Mouse (Mus musculus): ENCODE measurements around the gene Cckar. TPM values are rescaled to one million over a fixed set of nuclear protein-coding genes. Genes with fewer than 3 reads are reported as not detected.
"Not testable (repeated sequence)": the region's sequence is repeated elsewhere in the genome, so short reads cannot be mapped to it uniquely, and the experiment has no call there.

Gene Cckar
- polyA plus RNA-seq, 1 experiment from 2014 or later = 46.4 TPM

DNA sequence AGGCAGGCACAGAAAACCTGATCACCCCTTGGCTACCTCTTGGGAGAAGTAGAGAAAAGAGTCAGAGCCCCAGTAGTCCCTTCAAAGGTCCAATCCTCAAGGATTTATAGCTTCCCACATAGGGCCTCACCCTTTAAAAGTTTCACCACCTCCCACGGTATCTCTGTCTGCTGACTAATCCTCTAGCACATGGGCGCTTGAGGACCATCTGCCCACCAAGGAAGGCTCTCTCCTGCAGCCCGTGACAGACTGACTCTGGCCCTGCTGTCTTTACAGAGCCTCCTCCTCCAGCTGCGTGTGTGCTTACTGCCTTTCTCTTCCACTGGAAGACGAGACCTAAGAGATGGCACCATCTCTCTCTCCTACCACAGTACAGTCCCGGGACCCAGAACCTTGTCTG lies 27.9 kb downstream of the Cckar start:
- Histone ChIP-seq H3K4me3 (ENCODE audit: low read length) (no peak overlapping the region), H3K27me3 (replicated peaks; ENCODE audit: control insufficient read depth, insufficient read depth, low read length) (no peaks in the 10 kb centered on the region), H3K9me3 (ENCODE audit: control insufficient read depth, low read length) (no peaks in the 10 kb centered on the region), H3K4me1 (ENCODE audit: control insufficient read depth, insufficient read depth, low read length) (no peaks in the 10 kb centered on the region; the same call in none of the 2 replicates), H3K4me2 (ENCODE audit: low read depth, low read length) (no peak overlapping the region), H3K36me3 (ENCODE audit: control insufficient read depth, insufficient read depth, low read length) (no peaks in the 10 kb centered on the region), H3K27ac (ENCODE audit: low read length) (no peak overlapping the region), H3K9ac (ENCODE audit: low read depth, low read length) (no peak overlapping the region)
- WGBS = 59% methylated on average over 6 of the region's 6 CpGs
- no peak for ATAC-seq

DNA sequence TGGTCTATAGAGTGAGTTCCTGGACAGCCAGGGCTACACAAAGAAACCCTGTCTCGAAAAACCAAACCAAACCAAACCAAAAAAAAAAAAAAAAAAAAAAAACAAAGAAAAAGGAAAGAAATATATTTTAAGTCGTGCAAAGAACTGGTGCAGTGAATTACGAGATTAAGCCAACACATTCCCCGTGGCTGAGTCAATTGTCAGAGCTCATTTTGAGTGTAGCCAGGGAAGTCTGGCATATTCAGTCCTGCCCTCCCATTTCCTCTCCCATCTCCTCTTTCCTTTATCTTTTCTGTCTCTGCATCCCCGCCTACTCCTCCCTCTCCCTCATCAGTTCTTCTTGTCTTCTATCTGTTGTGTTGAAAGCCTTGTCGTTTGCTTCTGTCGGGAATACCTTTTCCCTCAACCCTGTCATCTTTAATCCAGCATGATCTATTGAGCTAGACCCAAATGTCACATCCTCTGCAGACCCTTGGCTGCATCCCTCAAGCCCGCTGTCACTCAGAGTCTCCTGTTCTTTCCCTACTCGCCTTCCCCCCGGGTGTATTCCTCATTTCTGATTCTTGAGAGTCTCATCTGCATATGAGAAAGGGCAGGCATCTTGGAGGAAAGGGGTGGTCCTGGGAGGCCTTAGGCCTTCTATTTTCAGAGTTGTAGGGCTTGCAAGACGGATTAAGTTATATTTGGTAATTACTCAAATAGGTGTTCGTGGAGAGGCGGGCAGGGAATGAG lies 29.3 kb downstream of the Cckar start:
- Histone ChIP-seq H3K4me3 (ENCODE audit: low read length) (no peak overlapping the region), H3K4me2 (ENCODE audit: low read depth, low read length) (no peak overlapping the region), H3K27ac (ENCODE audit: low read length) (no peak overlapping the region), H3K9me3 (ENCODE audit: control insufficient read depth, low read length) (no peaks in the 10 kb centered on the region), H3K9ac (ENCODE audit: low read depth, low read length) (no peak overlapping the region), H3K36me3 (ENCODE audit: control insufficient read depth, insufficient read depth, low read length) (no peaks in the 10 kb centered on the region), H3K27me3 (replicated peaks; ENCODE audit: control insufficient read depth, insufficient read depth, low read length) (no peaks in the 10 kb centered on the region), H3K4me1 (ENCODE audit: control insufficient read depth, insufficient read depth, low read length) (no peaks in the 10 kb centered on the region)
- WGBS = 55% methylated on average over 13 of the region's 13 CpGs
- no peak for ATAC-seq

DNA sequence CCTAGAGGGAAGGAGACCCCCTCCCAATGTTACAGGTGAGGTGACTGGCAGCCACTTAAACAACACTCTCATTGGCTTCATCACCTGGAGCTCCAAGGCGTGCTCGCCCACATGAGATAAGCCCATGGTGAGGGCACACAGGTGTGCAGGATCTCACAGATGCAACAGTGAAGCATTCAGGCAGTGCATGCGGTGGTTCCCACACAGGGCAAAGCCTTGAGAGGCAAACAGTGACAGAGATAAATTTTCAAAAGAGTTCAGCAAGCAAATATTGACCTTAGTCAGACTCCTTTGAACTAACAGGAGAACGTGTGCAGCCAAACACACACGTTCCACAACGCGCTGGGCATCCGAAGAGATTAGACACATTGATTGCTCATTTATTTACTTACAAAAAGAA lies 30.8 kb downstream of the Cckar start:
- Histone ChIP-seq H3K9me3 (ENCODE audit: control insufficient read depth, low read length) (no peaks in the 10 kb centered on the region), H3K27me3 (replicated peaks; ENCODE audit: control insufficient read depth, insufficient read depth, low read length) (no peaks in the 10 kb centered on the region), H3K36me3 (ENCODE audit: control insufficient read depth, insufficient read depth, low read length) (no peaks in the 10 kb centered on the region), H3K4me2 (ENCODE audit: low read depth, low read length) (no peak overlapping the region), H3K4me3 (ENCODE audit: low read length) (no peak overlapping the region), H3K9ac (ENCODE audit: low read depth, low read length) (no peak overlapping the region), H3K4me1 (ENCODE audit: control insufficient read depth, insufficient read depth, low read length) (no peaks in the 10 kb centered on the region), H3K27ac (ENCODE audit: low read length) (no peak overlapping the region)
- 62% methylated on average over 8 of the region's 8 CpGs for WGBS
- peak; percentile 87 for ATAC-seq

DNA sequence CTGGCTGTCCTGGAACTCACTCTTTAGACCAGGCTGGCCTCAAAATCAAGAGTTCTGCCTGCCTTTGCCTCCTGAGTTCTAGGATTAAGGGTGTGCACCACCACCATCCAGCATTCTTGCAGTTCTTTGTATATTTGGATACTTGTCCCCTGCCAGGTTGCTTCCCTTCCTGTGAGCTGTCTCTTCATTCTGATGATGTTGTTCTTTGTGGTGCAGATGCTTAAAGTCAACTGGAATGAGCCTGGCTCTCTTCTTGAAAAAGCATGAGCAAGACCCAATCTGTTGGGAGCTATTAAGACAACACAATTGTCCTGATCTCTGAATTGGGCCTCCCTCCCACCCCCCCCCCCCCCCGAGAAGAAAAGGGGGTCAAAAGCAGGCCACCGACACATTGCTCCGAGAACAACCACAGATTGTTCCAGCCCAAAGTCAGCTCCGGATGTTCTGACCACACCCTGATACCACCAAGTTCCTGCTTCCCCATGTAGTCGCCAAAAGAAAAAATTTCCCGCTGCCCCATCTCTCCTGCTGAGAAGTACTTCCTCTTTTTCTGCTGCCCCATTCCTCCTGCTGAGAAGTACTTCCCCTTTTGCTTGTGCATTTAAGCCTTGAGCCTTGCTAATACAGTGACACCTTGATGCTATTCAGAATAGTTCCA lies 33.9 kb downstream of the Cckar start:
- H3K4me1 ChIP-seq (ENCODE audit: control insufficient read depth, insufficient read depth, low read length); ATAC-seq; H3K9me3 ChIP-seq (ENCODE audit: control insufficient read depth, low read length); H3K4me2 ChIP-seq (ENCODE audit: low read depth, low read length); H3K36me3 ChIP-seq (ENCODE audit: control insufficient read depth, insufficient read depth, low read length); H3K27ac ChIP-seq (ENCODE audit: low read length); H3K27me3 ChIP-seq (replicated peaks; ENCODE audit: control insufficient read depth, insufficient read depth, low read length); H3K4me3 ChIP-seq (ENCODE audit: low read length); H3K9ac ChIP-seq (ENCODE audit: low read depth, low read length): not testable (repeated sequence)
- 89% methylated on average over 6 of the region's 6 CpGs for WGBS

DNA sequence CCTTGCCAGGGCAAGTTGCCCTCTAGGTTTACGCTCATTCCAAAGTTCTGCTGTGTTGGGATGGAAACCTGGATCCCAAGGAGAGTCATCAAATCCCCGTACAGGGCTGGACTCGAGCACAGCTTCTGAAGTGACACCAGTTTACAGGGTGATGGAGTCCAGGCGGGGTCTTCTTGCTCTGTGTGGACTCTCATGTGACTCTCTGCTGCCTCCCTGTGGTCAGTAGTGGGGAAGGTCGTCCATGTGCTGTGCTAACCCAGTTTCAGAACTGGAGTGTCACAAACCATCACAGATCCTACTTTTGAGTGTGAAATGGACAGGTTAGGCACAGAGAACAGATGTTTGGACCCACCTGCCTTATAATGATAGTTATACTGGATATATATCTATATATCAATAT lies 35.2 kb downstream of the Cckar start:
- ATAC-seq = 0 out of 2 replicates have a peak, but pooled peaks have one; percentile 59
- H3K36me3 ChIP-seq (ENCODE audit: control insufficient read depth, insufficient read depth, low read length) = no peaks in the 10 kb centered on the region
- no peak overlapping the region for H3K4me2 ChIP-seq (ENCODE audit: low read depth, low read length)
- 24% methylated on average over 5 of the region's 5 CpGs for WGBS
- no peak overlapping the region for H3K27ac ChIP-seq (ENCODE audit: low read length)
- no peak overlapping the region for H3K9ac ChIP-seq (ENCODE audit: low read depth, low read length)
- no peaks in the 10 kb centered on the region for H3K27me3 ChIP-seq (replicated peaks; ENCODE audit: control insufficient read depth, insufficient read depth, low read length)
- no peaks in the 10 kb centered on the region for H3K4me1 ChIP-seq (ENCODE audit: control insufficient read depth, insufficient read depth, low read length)
- H3K4me3 ChIP-seq (ENCODE audit: low read length) = no peak overlapping the region
- H3K9me3 ChIP-seq (ENCODE audit: control insufficient read depth, low read length) = no peaks in the 10 kb centered on the region

DNA sequence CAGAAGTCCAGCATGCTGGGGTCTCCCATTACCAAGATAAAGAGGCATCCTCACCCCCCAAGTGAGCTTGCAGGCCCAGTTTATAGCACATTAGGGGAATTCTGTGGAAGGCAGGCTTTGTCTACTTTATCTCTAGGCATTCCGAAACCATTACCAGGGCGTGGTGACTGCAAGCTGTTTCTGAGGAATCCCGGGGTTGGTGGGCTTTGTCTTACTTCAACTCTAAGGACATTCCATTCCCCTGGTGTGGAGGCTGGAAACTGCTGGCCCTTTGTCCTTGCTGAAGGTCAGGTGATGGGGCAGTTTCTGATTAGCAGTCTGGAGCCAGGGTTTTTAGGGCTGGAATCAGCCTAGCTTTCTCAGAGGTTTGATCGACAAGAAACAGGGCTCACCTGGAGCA lies 36.0 kb downstream of the Cckar start:
- H3K4me1 ChIP-seq (ENCODE audit: control insufficient read depth, insufficient read depth, low read length) = no peaks in the 10 kb centered on the region
- H3K27ac ChIP-seq (ENCODE audit: low read length) = no peak overlapping the region
- H3K4me2 ChIP-seq (ENCODE audit: low read depth, low read length) = no peak overlapping the region
- no peak for ATAC-seq
- no peaks in the 10 kb centered on the region for H3K36me3 ChIP-seq (ENCODE audit: control insufficient read depth, insufficient read depth, low read length)
- no peaks in the 10 kb centered on the region for H3K9me3 ChIP-seq (ENCODE audit: control insufficient read depth, low read length)
- no peak overlapping the region for H3K4me3 ChIP-seq (ENCODE audit: low read length)
- H3K9ac ChIP-seq (ENCODE audit: low read depth, low read length) = no peak overlapping the region
- H3K27me3 ChIP-seq (replicated peaks; ENCODE audit: control insufficient read depth, insufficient read depth, low read length) = no peaks in the 10 kb centered on the region
- 53% methylated on average over 4 of the region's 4 CpGs for WGBS

DNA sequence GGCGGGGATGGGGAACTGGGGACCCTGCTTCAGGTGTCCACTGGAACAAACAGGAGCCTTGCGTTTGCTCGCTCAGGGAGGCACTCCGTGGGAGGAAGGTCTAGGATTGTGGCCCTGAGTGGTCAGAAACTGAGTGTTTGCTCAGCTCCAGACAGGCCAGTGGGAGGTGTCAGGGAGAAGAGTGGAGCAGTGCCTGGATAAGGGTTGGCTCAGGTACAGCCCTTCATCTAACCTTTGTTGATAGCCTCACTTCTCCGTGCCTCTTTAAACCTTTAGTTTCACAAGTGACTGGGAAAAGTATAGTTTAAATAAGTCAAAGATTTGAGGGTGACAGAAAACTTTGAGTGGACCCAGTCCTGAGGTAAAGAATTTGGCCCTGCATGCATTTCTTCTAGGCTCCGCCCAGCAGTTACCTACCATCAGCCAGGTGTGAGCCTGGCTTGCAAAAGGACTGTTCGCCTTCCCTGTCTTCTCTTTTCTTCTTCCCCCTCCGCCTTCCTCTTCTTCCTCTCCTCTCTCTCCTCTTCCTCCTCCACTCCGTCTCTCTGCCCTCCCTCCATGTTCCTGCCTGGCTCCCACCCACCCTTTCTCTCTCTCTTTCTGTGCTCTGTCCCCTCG lies 37.1 kb downstream of the Cckar start:
- no peaks in the 10 kb centered on the region for H3K4me1 ChIP-seq (ENCODE audit: control insufficient read depth, insufficient read depth, low read length)
- ATAC-seq = no peak

DNA sequence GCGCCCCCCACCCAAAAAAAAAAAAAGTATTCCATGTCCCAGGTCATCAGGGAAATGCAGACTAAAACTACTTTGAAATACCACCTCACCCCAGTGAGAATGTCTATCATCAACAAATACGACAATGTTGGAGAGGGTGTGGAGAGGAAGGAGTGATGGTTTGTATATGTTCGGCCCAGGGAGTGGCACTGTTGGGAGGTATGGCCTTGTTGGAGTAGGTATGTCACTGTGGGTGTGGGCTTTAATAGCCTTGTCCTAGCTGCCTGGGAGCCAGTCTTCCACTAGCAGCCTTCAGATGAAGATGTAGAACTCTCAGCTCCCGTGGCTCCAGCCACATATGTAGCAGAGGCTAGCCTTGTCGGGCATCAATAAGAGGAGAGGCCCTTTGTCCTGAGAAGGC lies 39.5 kb downstream of the Cckar start:
- Histone ChIP-seq H3K9me3 (ENCODE audit: control insufficient read depth, low read length) (no peaks in the 10 kb centered on the region), H3K4me1 (ENCODE audit: control insufficient read depth, insufficient read depth, low read length) (no peaks in the 10 kb centered on the region), H3K4me2 (ENCODE audit: low read depth, low read length) (no peak overlapping the region), H3K9ac (ENCODE audit: low read depth, low read length) (no peak overlapping the region), H3K4me3 (ENCODE audit: low read length) (no peak overlapping the region), H3K36me3 (ENCODE audit: control insufficient read depth, insufficient read depth, low read length) (no peaks in the 10 kb centered on the region), H3K27ac (ENCODE audit: low read length) (no peak overlapping the region), H3K27me3 (replicated peaks; ENCODE audit: control insufficient read depth, insufficient read depth, low read length) (no peaks in the 10 kb centered on the region)
- WGBS = 80% methylated on average over 5 of the region's 5 CpGs
- ATAC-seq = no peak

More for the DNA sequence above, 37.1 kb downstream of the Cckar start:
- H3K9me3 ChIP-seq (ENCODE audit: control insufficient read depth, low read length) = no peaks in the 10 kb centered on the region
- no peaks in the 10 kb centered on the region for H3K27me3 ChIP-seq (replicated peaks; ENCODE audit: control insufficient read depth, insufficient read depth, low read length)
- H3K4me2 ChIP-seq (ENCODE audit: low read depth, low read length) = no peak overlapping the region
- no peak overlapping the region for H3K4me3 ChIP-seq (ENCODE audit: low read length)
- 81% methylated on average over 10 of the region's 10 CpGs for WGBS
- no peak overlapping the region for H3K27ac ChIP-seq (ENCODE audit: low read length)
- H3K9ac ChIP-seq (ENCODE audit: low read depth, low read length) = no peak overlapping the region
- no peaks in the 10 kb centered on the region for H3K36me3 ChIP-seq (ENCODE audit: control insufficient read depth, insufficient read depth, low read length)

DNA sequence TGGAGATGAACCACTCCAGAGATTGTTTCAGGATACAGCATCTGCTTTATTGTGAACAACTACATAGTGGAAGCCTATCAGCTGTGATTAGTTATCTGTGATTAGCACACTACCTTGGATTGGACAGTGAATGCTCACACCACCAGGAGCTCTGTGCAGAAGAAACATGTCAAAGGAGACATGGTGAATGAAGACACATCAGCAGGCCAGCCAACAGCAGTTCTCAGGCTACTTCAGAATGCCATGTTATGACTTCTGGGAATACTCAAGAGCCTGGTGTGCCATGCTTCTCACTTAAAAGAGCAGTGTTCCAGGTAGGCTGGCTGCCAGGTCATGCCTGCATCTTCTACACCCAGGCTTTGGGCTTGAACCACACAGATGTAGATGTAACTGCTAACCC lies 43.8 kb downstream of the Cckar start:
- H3K36me3 ChIP-seq (ENCODE audit: control insufficient read depth, insufficient read depth, low read length) = no peaks in the 10 kb centered on the region
- no peaks in the 10 kb centered on the region for H3K27me3 ChIP-seq (replicated peaks; ENCODE audit: control insufficient read depth, insufficient read depth, low read length)
- H3K4me1 ChIP-seq (ENCODE audit: control insufficient read depth, insufficient read depth, low read length) = no peaks in the 10 kb centered on the region
- no peak for ATAC-seq
- no peak overlapping the region for H3K27ac ChIP-seq (ENCODE audit: low read length)
- H3K4me2 ChIP-seq (ENCODE audit: low read depth, low read length) = no peak overlapping the region
- H3K9me3 ChIP-seq (ENCODE audit: control insufficient read depth, low read length) = no peaks in the 10 kb centered on the region
- H3K4me3 ChIP-seq (ENCODE audit: low read length) = no peak overlapping the region
- no peak overlapping the region for H3K9ac ChIP-seq (ENCODE audit: low read depth, low read length)
